Mouse (Mus musculus): ENCODE data around the gene Uaca. TPM values are rescaled to one million over a fixed set of nuclear protein-coding genes. Genes with fewer than 3 reads are reported as not detected.
A peak's percentile ranks its signal among the peaks of the same experiment; 100 is the strongest.
"Not testable (repeated sequence)": the region's sequence is repeated elsewhere in the genome, so short reads cannot be mapped to it uniquely, and the experiment has no call there.

Uaca gene
- total RNA-seq, 2 experiments from 2014 or later, result 8.9 to 13.6 TPM

DNA sequence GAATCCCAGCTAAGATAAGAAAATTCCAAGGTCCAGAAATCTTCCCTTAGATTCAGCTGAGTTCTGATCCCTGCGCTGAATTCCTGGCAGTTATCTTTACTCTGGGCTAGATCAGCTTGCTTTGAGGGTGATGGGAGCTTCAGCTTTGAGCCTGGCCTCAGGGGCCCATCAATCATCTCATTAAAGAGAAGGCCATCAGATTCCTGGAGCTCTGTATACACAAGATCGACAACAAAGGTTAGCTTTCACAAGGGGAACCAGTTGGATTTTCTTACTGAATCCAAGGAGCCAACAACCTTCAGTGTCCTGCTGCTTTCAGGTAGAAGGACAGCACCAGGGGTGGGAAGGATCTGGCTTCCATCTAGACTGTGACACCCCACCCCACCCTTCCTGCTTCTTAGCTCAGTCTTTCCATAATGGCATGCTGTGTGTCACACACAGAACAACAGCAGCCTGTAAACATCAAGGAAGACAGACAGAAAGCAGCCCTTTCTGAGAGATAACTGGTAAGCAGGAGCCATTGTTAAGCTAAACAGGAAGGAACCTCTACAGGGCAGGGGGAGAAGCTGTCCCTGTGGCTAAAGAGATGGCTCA is 6.7 kb upstream of the Uaca start:
- DNase-seq (ENCODE audit: low spot score in 2 of 2), result no peak

DNA sequence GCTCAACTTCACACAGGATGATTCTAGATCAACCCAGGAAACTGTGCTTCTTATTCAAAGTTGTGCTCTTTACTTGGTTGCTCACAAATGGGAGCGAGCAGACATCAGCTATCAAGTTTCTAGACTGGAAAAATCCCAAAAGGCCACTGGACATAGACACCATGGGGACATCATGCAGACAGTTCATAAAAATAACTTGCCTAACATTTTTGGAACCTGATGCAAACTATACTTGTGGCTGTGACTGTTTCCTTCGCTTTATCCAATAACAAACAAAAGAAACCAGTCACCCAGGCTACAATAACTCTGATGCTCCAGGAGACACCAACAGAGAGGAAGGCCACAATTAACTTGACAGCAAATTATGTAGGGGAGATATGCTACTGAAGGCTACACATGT is 4.1 kb upstream of the Uaca start:
- no peak for DNase-seq (ENCODE audit: low spot score in 2 of 2)

DNA sequence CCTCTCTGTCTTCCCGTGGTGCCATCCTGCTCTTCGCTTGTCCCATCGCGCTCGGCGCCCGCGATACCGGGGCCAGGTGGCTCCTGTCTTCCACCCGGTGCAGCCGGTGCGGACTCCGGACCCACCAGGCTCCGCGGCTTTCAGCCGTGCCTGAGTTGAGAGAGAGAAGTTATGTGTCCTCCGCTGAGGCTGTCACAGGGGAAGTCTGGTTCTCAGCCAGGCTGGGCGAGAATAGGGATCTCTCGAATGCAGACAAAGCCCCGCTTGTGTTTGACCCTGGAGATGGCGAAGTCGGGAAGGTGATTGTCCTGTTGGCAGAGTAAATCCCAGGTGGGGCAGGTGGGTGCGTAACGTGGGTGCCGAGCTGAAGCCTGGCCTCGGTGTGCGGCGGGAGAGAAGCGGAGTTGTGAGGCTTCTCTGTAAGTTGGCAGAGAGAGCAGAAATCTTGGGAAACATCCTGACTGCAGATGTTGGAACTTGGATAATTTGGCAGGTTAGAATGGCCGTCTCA is 554 bp downstream of the Uaca start:
- peak; percentile 2 to 7 for DNase-seq (ENCODE audit: low spot score in 2 of 2)

DNA sequence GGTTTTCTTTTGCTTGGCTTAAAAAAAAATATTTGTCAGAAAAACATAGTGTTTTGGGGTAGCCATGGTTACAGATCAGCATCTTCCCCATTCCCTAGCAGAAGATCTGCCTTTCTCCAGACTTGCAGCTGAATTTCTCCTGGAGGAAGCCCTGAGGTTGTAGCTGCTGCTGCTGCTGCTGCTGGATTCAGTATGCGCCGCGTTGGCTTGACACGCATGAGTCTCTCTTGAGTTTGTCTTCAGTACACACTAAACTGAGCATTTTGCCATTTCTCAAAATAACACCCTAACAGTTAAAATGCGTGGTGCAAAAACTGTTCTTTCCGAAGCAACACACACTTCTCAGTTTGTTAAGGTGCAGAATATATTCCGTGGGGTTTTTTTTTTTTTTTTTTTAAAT is 1.7 kb downstream of the Uaca start:
- DNase-seq (ENCODE audit: low spot score in 2 of 2), result no peak

GRCm38 (mm10) chr9:60797126-60797525 is 2.8 kb downstream of the Uaca start:
- DNase-seq (ENCODE audit: low spot score in 2 of 2), result no peak

GRCm38 (mm10) chr9:60799061-60799460 is 4.7 kb downstream of the Uaca start:
- DNase-seq (ENCODE audit: low spot score in 2 of 2), result no peak

- DNase-seq (ENCODE audit: low spot score in 2 of 2), result no peak
These were observed 6.5 kb downstream of the Uaca start for GRCm38 (mm10) chr9:60800663-60801382.

DNA sequence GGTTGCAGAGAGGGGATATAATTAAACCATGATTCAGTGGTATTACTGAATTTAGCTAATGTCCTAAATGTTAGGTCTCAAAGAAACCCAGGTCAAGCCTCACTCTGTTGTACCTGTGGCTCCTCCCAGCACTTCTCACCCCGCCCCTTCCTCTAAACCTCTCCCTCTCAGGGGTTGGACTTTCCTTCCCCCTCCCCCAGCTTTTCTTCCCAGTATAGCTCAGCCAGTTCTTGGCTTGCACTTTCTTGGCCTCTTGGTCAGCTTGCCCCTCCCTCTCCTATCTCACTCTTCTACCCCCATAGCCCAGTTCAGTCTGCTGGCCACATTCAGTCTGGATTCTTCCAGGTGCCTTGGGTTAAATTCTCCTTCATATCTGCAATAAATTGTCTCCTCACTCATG is 7.4 kb downstream of the Uaca start:
- no peak for DNase-seq (ENCODE audit: low spot score in 2 of 2)

DNA sequence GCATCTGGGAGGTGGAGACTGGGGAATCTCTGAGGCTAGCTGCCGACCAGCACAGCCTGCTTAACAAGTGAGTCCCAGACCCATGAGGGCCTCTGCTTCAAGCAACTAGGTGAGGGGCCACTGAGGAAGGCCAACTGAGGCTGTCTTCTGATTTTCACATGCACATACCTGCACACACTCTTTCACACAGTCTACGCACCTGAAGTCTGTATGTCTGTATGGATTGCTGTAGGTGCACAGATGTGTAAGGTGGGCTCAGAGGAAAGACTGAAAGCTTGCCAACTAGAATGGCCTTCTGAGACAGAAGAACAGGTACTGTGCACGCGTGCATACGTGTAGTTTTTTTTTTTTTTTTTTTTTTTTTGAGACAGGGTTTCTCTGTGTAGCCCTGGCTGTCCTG is 8.0 kb downstream of the Uaca start:
- DNase-seq (ENCODE audit: low spot score in 2 of 2), result no peak

DNA sequence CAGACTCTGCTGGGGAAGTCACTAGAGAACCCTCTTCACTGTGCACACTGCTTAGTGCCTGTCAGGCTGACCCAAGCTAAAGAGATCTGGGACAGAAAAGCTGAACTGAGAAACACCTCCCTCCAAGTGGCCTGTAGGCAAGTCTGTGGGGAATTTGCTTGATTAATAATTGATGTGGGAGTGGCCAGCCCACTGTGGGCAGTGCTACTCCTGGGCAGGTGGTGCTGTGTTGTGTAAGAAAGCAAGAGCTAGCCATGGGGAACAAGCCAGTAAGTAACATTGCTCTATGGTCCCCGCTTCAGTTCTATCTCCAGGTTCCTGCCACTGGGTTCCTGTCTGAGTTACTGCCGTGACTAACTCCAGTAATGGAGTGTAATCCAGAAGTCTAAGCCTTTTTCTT is 11.7 kb downstream of the Uaca start:
- DNase-seq (ENCODE audit: low spot score in 2 of 2), result no peak

- DNase-seq (ENCODE audit: low spot score in 2 of 2), result no peak
These were observed 13.7 kb downstream of the Uaca start for GRCm38 (mm10) chr9:60807996-60808395.

GRCm38 (mm10) chr9:60813139-60813880 is 19.0 kb downstream of the Uaca start:
- DNase-seq (ENCODE audit: low spot score in 2 of 2), result no peak

- no peak for DNase-seq (ENCODE audit: low spot score in 2 of 2)
These were observed 21.2 kb downstream of the Uaca start for GRCm38 (mm10) chr9:60815502-60815901.

DNA sequence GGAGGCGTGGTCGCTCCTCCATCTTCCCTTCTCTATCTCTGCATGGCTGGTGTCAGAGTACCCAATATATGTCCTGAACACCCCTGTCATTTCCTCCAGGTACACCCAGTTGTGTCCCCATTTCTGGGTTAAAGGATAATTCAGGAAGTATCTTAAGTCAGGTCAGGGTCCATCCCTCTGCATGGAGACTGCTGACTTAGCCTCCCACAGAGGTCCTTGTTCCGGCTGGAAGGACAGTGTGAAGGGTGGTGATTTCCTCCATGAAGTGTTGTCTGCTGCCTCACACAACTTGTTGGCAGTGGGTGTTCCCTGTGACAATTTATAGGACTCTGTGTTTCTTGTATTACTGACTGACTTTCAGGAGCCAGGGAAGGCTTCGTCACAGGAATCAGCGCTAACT is 23.2 kb downstream of the Uaca start:
- DNase-seq (ENCODE audit: low spot score in 2 of 2), result no peak

DNA sequence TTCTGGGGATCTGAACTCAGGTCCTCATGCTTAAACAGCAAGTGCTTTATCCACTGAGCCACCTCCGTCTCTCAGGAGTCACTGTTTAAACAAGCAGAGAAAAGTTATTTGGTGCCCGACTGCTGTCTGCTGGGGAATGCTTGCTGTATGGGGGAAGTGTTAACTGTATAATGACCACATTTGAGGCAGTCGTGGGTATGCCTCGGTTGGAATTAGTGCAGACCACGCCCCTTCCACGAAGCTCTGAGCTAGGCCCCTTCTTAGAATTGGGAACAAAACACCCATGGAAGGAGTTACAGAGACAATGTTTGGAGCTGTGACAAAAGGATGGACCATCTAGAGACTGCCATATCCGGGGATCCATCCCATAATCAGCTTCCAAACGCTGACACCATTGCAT is 24.2 kb downstream of the Uaca start:
- not testable (repeated sequence) for DNase-seq (ENCODE audit: low spot score in 2 of 2)

GRCm38 (mm10) chr9:60819340-60819739 is 25.0 kb downstream of the Uaca start:
- peak in 1 of 2 experiments; percentile 20 for DNase-seq (ENCODE audit: low spot score in 2 of 2)

GRCm38 (mm10) chr9:60821501-60821900 is 27.2 kb downstream of the Uaca start:
- no peak for DNase-seq (ENCODE audit: low spot score in 2 of 2)

DNA sequence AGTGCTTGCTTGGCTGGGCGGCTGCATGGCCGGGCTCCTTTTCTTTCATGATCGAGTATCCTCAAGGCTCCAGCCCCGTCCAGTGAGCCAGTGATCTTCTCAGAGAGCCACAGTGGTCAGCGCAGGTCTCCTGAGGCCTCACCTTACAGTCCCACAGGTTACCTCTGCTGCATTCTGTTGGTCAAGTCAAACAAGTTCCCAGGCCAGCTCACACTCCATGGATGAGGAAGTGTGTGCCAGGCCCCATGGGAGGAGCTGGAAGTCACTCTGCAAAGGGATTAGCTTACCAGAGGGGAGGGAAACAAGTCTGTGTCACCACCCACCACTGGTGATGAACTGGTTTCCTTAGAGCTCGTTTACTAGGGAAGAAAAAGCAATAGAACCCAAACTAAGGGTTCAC is 28.3 kb downstream of the Uaca start:
- no peak for DNase-seq (ENCODE audit: low spot score in 2 of 2)

GRCm38 (mm10) chr9:60825506-60825905 is 31.2 kb downstream of the Uaca start:
- no peak for DNase-seq (ENCODE audit: low spot score in 2 of 2)

- DNase-seq (ENCODE audit: low spot score in 2 of 2), result no peak
These were observed 32.4 kb downstream of the Uaca start for GRCm38 (mm10) chr9:60826759-60827158.

DNA sequence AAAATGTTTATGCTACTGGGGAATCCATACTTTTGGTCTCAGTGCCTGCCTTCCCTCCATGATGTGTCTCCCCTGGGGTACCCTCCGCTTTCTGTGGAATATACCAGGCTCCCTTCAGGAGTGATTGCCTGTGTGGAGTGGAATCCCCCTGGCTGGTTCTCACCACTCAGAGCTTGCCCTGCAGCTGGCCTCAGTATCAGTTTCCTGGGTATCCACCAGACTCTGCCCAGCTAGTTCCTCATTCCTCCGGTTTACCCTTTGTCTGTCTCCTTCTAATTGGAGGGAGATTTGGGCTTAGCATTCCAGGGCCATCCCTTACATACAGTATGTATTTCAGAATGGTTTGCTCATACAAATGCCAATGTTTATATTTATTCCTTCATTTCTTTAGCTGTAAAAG is 33.9 kb downstream of the Uaca start:
- DNase-seq (ENCODE audit: low spot score in 2 of 2), result no peak

DNA sequence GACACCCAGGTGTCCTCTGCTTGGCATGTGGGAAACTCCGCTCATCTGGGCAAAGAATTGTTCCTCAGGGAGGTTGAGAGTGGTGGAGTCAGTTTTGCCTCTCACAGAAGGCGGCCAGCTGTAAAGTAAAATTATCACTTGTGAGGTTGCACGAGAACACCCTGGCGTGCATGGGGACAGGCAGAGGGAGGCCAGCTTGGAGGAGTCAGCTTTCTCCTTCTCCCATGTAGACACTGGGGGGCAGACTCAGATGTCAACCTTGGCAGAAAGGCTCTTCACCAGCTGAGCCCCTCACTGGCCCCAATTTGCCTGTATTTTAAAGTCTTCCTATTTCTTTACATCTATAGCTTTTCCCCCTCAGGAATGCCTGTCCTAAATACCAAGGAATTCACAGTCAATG is 35.3 kb downstream of the Uaca start:
- DNase-seq (ENCODE audit: low spot score in 2 of 2), result no peak
